Mouse (Mus musculus) cerebellum, adult 2 months (tissue): Measurements from ENCODE around the gene Zfp827. TPM values are rescaled to one million over a fixed set of nuclear protein-coding genes. Genes with fewer than 3 reads are reported as not detected.
"Not testable (repeated sequence)": the region's sequence is repeated elsewhere in the genome, so short reads cannot be mapped to it uniquely, and the experiment has no call there.

Source experiments
- DNase-seq, 2 experiments: peaks; one replicate each; pipeline ENCODE4 v3.0.0; 2021
- H3K27ac ChIP-seq: fragments of 200-500 bp; 2 replicates; pipeline ENCODE4 v1.5.1; 2012; ENCODE audit warnings: low read length, control low read depth, inconsistent platforms; ENCODE audit not compliant: insufficient read depth
- H3K27me3 ChIP-seq: fragments of 200-500 bp; 2 replicates; pipeline ENCODE4 v1.6.1; 2012; ENCODE audit warnings: inconsistent platforms, mild to moderate bottlenecking, low read length, moderate library complexity; ENCODE audit not compliant: control insufficient read depth, insufficient read depth
- H3K4me1 ChIP-seq: fragments of 200-500 bp; 2 replicates; pipeline ENCODE4 v1.6.1; 2011; ENCODE audit warnings: low read length; ENCODE audit not compliant: control insufficient read depth, insufficient read depth
- H3K4me3 ChIP-seq: fragments of 200-500 bp; replicated peaks from 2 replicates; pipeline ENCODE3; 2011; ENCODE audit warnings: mild to moderate bottlenecking, low read depth, low read length, control low read depth; ENCODE audit not compliant: insufficient read depth
- CTCF ChIP-seq: fragments of 200-500 bp; IDR thresholded peaks from 2 replicates; pipeline ENCODE4 v1.5.1; 2011; ENCODE audit warnings: low read depth, mild to moderate bottlenecking, control low read depth, low read length, moderate library complexity, borderline replicate concordance; ENCODE audit not compliant: insufficient read depth
- POLR2A ChIP-seq: fragments of 200-500 bp; IDR thresholded peaks from 2 replicates; pipeline ENCODE4 v1.6.1; 2011; ENCODE audit warnings: low read length, control low read depth, borderline replicate concordance; ENCODE audit not compliant: insufficient read depth
- WGBS: fragments of 180-500 bp; shearing (Covaris S2); methylation state at CpG from one replicate; pipeline ENCODE4 v1.1.7; 2018; 5-methylcytosine and 5-hydroxymethylcytosine counted together
- polyA plus RNA-seq: library from polyadenylated mRNA; depleted of rRNA; stranded (reverse); fragments of >200 nt; gene quantifications from 2 replicates; pipeline ENCODE4 v1.2.3, GENCODE M21; 2012

The Zfp827 gene
- polyA plus RNA-seq, 1 experiment: 24.7 TPM

DNA sequence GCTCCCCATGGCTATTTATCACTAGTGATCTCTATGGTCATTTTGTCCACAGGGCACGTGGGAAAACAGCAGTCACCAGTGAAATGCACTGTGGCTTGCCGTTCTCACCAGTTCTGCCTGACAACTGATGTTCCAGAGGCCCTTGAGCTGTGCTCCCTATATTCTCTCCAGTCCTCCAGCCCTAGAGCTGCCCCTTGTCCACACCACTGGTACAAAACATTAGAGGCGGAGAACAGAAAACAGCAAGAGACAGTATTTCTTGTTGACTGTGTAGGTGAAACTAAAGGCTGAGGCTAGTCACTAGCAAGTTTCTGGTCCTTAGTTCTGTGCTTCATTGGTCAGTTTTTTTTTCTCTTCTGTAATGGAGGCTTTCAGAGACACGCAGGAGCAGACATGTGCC is 96.0 kb downstream of the Zfp827 start:
- Histone ChIP-seq H3K27me3 (no peaks in the 10 kb centered on the region), H3K27ac (no peak overlapping the region), H3K4me1 (no peaks in the 10 kb centered on the region; the same call in 1 of the 2 replicates), H3K4me3 (no peak overlapping the region)
- TF ChIP-seq POLR2A (no peak), CTCF (no peak)
- 92% methylated on average over 4 of the region's 4 CpGs for WGBS
- DNase-seq: no peak

DNA sequence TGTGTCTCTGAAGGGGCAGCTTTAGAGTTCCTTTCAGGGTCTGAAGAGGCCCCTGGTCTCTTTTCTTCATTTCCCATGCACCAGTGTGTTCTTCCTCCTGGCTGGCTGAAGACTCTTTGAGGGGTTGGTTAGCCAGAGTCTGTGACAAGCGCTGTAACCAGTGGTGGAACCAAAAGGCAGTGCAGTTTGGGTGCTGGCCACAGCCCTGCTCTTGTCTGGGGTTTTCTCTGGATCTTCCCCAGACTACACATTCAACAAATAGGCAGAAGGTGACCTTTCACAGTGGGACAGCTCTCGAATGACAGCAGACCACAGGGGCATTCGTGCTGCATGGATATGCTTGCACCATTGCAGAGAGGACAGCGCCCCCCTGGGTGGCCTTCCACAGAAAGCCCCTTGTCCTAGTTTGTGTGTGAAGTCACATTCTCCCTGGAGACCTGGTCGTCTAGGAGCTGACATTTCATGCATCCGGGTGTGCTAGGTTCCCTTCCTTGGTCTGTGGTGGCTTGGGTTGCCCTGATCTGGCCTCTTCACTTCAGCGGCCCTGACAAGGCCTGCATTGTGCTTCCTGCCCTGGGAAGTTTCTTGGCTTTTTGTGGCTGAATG is 99.1 kb downstream of the Zfp827 start:
- no peaks in the 10 kb centered on the region for H3K4me1 ChIP-seq
- no peaks in the 10 kb centered on the region for H3K27me3 ChIP-seq
- H3K4me3 ChIP-seq: no peak overlapping the region
- no peak for DNase-seq
- TF ChIP-seq CTCF (no peak), POLR2A (no peak)
- H3K27ac ChIP-seq: no peak overlapping the region
- 44% methylated on average over 7 of the region's 7 CpGs for WGBS

DNA sequence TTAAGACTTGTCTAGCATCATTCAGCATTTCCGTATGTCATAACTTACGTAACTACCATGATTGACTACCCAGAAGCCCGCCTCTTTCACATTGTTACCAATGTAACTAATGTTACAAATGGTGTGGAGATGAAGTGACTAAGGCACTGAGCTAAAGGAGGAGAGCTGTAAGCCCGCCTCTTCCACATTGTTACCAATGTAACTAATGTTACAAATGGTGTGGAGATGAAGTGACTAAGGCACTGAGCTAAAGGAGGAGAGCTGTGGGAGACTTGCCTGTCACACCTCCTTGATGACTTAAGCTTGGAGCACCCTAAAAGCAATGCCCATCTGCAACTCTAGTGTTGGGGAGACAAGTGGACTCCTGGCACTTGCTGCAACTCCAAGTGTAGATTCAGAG is 100.3 kb downstream of the Zfp827 start:
- not testable (repeated sequence) for DNase-seq, H3K4me3 ChIP-seq, H3K27ac ChIP-seq, H3K27me3 ChIP-seq, H3K4me1 ChIP-seq
- WGBS: 96% methylated on average over 4 of the region's 4 CpGs

DNA sequence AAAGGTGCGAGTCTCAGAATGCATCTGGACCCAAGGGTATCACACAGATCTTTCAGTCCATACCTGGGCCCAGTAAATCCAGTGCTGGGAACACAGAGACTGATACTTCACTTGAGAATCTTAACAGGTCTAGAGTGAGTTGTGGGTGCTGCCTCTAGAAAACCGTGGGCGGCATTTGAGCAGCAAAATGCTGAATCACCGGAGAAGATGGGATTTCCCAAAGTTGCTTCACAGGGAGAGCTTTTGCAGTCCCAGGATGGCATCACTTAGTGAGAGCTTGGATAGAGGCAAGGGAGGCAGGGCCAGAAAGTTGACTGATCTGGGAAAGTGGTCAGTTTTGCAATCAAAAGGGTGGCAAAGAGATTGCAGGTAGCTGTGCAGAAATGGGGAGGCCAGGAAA is 111.4 kb downstream of the Zfp827 start:
- peaks cover 3% of the 10 kb centered on the region; the same call in 1 of the 2 replicates for H3K4me1 ChIP-seq
- 95% methylated on average over 4 of the region's 4 CpGs for WGBS
- no peak overlapping the region for H3K27ac ChIP-seq
- no peak for DNase-seq
- no peak overlapping the region for H3K4me3 ChIP-seq
- TF ChIP-seq POLR2A (no peak), CTCF (no peak)
- H3K27me3 ChIP-seq: no peaks in the 10 kb centered on the region

DNA sequence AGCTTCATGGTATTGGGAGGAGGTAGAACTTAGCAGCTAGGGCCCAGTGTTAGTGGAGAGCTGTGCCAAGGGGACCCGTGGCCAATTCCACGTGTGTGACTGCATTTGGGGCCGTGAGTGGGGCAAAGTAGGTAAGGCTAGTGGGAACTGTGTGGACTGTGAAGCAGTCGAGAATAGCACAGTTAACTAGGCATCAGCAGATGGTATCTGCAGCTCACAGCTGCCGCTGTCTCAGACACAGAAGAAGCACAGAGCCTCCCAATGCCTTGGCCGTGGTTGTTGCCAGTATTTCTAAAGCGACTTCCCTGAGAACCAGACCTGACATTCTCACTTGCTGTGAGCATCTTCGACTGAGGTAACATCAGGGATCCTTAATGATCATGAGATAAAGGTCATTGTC is 112.7 kb downstream of the Zfp827 start:
- 31% methylated on average over 8 of the region's 8 CpGs for WGBS
- Histone ChIP-seq H3K4me1 (peaks cover 12% of the 10 kb centered on the region), H3K4me3 (no peak overlapping the region), H3K27me3 (no peaks in the 10 kb centered on the region), H3K27ac (no peak overlapping the region)
- no peak for DNase-seq
- no peak for TF ChIP-seq POLR2A
- TF ChIP-seq CTCF: no peak

DNA sequence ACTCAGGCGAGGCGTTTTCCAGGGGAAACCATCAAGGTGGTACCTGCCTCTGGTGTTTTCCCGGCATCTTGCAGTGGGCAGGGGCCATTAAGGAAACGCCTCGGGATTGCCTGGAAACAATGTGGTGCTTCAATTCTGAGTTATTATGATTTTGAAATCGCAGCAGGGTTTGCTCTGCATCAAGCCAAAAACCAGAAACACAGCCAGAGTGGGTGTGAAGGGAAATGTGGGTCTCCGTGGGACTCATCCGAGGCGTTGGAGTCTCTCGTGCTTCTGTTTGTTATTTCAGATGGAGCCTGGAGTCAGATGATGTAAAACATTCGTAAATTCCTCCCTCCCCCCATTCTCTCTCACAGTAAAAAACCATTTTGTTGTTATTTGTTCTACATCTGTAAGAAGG is 113.4 kb downstream of the Zfp827 start:
- DNase-seq: no peak
- no peak overlapping the region for H3K4me3 ChIP-seq
- no peak overlapping the region for H3K27ac ChIP-seq
- WGBS: 83% methylated on average over 11 of the region's 11 CpGs
- H3K27me3 ChIP-seq: no peaks in the 10 kb centered on the region
- H3K4me1 ChIP-seq: peaks cover 12% of the 10 kb centered on the region
- TF ChIP-seq CTCF: no peak
- no peak for TF ChIP-seq POLR2A

DNA sequence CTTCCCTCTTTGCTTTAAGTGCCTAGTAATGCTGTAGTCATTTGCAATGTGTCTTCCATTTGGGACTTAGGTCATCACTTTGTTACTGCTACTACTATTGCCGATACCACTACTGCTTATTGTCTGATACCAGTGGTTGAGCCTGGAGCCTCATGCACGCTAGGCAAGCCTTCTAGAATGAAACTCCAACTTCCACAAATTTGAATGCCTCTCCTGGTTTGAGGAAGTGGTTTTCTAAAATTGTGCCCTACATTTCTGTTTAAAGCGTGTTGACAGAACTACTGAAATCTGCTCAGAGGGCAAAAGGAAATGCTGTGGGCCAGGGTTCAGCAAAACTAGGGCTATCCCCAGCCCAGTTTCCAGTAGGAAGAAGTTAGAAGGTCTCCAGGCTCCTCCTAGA is 115.5 kb downstream of the Zfp827 start:
- H3K4me3 ChIP-seq: no peak overlapping the region
- no peak overlapping the region for H3K27ac ChIP-seq
- H3K4me1 ChIP-seq: peaks cover 12% of the 10 kb centered on the region
- WGBS: 97% methylated on average over 3 of the region's 3 CpGs
- no peak for TF ChIP-seq CTCF
- H3K27me3 ChIP-seq: no peaks in the 10 kb centered on the region
- DNase-seq: no peak

DNA sequence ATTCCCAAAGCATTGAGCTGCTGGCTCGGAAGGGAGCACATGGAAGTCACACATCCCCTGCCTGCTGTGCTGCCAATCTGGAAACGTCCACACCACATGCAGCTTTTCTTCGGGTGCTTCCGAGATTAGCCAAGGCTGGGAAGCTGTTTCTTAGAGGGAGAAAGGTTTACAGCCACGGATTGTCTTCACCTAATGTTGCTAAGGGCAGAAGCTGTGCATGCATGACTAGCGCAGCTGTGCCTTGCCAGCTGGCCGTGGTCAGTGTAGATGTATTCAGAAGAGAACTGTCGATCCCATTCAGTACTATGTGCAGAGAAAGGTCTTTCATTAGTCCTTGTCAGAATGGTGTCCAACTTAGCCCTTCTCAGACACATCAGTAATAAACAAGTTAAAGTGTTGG is 117.0 kb downstream of the Zfp827 start:
- TF ChIP-seq CTCF (no peak), POLR2A (no peak)
- Histone ChIP-seq H3K27me3 (no peaks in the 10 kb centered on the region), H3K27ac (no peak overlapping the region), H3K4me1 (peaks cover 12% of the 10 kb centered on the region), H3K4me3 (no peak overlapping the region)
- peak in 1 of 2 experiments; percentile 34 for DNase-seq
- 21% methylated on average over 8 of the region's 8 CpGs for WGBS
